Mouse (Mus musculus) olfactory bulb, adult 2 months (tissue): Measurements from ENCODE around the gene Pycard. TPM values are rescaled to one million over a fixed set of nuclear protein-coding genes. Genes with fewer than 3 reads are reported as not detected.

ENCODE experiments used
- H3K27ac ChIP-seq: fragments of 200-500 bp; 2 replicates; pipeline ENCODE4 v1.5.1; 2012; ENCODE audit warnings: low read depth, low read length; ENCODE audit not compliant: insufficient read depth
- H3K4me1 ChIP-seq: fragments of 200-500 bp; 2 replicates; pipeline ENCODE4 v1.6.1; 2012; ENCODE audit warnings: low read length; ENCODE audit not compliant: control insufficient read depth, insufficient read depth
- H3K4me3 ChIP-seq: fragments of 200-500 bp; 2 replicates; pipeline ENCODE4 v1.5.1; 2012; ENCODE audit warnings: mild to moderate bottlenecking, low read depth, low read length, moderate library complexity; ENCODE audit not compliant: insufficient read depth
- CTCF ChIP-seq: fragments of 200-500 bp; IDR thresholded peaks from 2 replicates; pipeline ENCODE4 v1.5.1; 2012; ENCODE audit warnings: low read depth, mild to moderate bottlenecking, low read length, moderate library complexity; ENCODE audit not compliant: insufficient read depth
- POLR2A ChIP-seq: fragments of 200-500 bp; IDR thresholded peaks from 2 replicates; pipeline ENCODE4 v1.6.1; 2012; ENCODE audit warnings: mild to moderate bottlenecking, low read depth, low read length, moderate library complexity; ENCODE audit not compliant: insufficient read depth
- WGBS: fragments of 180-500 bp; shearing (Covaris S2); methylation state at CpG from one replicate; pipeline ENCODE4 v1.1.7; 2018; 5-methylcytosine and 5-hydroxymethylcytosine counted together
- polyA plus RNA-seq: library from polyadenylated mRNA; stranded (reverse); fragments of >200 nt; gene quantifications from 2 replicates; pipeline ENCODE4 v1.2.4, GENCODE M21; 2012; ENCODE audit warnings: low replicate concordance; ENCODE audit not compliant: missing spikeins, insufficient read depth, insufficient read length

Gene Pycard
- polyA plus RNA-seq, 1 experiment, result not detected

DNA sequence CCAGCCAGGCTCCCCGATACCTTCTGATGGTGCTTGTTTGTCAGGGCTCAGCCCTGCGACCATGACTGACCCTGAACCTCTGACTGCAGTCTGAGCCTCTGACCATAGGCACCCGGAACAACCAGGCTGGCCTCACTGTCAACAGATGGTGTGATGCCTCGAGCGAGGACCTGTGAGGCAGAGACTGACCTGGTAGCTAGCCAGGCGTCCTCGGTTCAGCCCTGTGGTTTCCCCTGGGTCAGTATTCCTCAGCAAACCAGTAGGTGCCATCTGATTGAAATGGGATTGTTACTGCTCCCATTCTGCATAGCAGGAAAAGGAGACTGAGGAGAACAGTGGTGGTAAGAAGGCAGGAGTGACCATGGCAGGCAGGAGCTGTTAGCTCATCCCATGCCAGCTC lies 12.5 kb upstream of the Pycard start:
- H3K4me1 ChIP-seq, result peaks cover 6% of the 10 kb centered on the region; the same call in 1 of the 2 replicates
- no peak for TF ChIP-seq POLR2A
- no peak for TF ChIP-seq CTCF
- 90% methylated on average over 7 of the region's 7 CpGs for WGBS
- no peak overlapping the region for H3K27ac ChIP-seq
- no peak overlapping the region for H3K4me3 ChIP-seq

DNA sequence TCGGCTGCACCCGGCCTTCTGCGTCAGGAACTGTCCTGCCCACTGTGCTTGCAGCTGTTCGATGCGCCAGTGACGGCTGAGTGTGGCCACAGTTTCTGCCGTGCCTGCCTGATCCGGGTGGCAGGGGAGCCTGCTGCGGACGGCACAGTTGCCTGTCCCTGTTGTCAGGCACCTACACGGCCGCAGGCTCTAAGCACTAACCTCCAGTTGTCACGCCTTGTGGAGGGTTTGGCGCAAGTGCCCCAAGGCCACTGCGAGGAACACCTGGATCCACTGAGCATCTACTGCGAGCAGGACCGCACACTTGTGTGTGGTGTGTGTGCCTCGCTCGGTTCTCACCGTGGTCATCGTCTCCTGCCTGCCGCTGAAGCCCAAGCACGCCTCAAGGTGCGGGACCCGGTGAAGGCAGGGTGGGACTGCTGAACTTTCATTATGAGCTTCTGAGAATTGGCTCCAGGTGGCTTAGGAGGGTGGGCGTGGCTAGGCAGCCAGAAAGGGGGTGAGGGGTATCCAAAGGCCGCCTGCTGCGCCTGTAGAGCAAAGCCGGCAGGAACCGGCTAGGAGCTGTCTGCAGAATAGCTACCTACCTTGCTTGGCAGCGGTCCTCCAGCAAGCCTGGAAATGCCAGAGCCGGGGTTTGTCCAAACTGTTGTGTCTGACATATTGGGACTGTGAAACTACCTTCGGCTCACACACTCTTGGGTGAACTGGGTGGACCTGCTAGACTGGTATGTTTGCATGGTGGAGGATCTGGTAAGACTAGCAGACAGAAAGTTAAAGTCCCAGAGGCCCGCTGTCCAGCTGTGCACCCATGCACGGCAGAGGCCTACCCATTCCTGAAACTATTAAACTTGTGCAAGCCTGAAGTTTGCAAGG lies 11.1 kb upstream of the Pycard start:
- no peak for TF ChIP-seq CTCF
- H3K4me3 ChIP-seq, result no peak overlapping the region
- peaks cover 6% of the 10 kb centered on the region; the same call in 1 of the 2 replicates for H3K4me1 ChIP-seq
- no peak overlapping the region for H3K27ac ChIP-seq
- WGBS, result 38% methylated on average over 35 of the region's 35 CpGs

DNA sequence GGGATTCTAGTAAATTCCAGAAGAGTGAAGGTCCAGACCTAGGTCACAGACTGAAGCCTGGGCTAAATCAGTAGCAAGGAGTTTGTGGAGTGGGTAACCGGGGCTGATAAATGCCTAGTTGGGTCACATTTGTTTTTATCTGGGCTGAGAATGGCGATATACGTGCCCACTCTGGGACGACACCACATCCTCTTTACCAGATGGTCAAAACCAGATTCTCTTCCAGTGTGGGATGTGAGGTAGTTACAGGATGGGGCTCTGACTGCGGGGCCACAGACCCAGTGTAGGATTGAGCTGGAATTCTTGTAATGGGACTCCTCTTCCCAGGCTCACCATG lies 10.5 kb upstream of the Pycard start:
- 82% methylated on average over 5 of the region's 5 CpGs for WGBS
- TF ChIP-seq POLR2A, result no peak
- TF ChIP-seq CTCF, result no peak
- no peak overlapping the region for H3K4me3 ChIP-seq

DNA sequence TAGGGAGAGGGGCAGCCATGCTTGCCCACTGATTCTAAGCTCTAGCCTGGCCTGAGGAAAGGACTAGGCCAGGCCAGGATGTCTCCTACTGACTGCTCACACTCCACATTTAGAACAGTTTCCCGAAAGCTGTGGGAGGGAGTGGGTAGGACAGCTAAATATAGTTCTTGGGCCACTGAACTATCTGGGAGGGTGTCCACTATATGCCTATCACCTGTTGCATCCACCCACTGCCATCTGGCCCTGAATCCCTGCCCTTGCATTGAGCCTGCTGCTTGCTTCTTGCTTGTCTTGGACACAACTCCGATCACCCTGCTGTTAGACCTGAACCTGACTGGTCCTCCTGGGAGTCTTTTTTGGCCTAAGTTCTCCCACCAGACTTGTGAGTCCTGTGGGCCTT lies 10.0 kb upstream of the Pycard start, which contains the start of gene Trim72:
Gene Trim72 (plus strand): TSS at position 262 of the 400 bp plus-strand sequence.
- WGBS, result 82% methylated on average over 2 of the region's 2 CpGs
- peaks cover 6% of the 10 kb centered on the region; the same call in 1 of the 2 replicates for H3K4me1 ChIP-seq

More for the DNA sequence above, 10.5 kb upstream of the Pycard start:
- Histone ChIP-seq H3K4me1 (peaks cover 6% of the 10 kb centered on the region; the same call in 1 of the 2 replicates), H3K27ac (no peak overlapping the region)

DNA sequence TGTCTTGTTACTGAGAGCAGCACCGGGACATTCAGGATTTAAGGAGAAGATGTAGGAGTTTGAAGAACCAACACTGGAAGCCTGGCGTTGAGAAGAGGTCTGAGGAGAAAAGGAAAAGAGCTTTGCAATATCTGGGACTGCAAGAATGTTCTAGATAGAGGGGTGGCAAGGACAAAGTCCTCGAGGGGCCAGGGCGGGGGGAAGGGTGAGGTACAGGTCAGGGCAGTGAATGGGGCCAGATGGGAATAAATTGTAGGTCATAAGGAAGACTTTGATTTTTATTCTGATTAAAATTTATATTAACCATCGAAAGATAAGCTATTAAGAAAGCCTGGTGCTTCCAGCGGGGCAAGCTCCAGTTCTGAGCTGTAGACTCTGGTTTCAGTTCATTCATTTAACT lies 9.4 kb upstream of the Pycard start:
- 91% methylated on average over 6 of the region's 6 CpGs for WGBS
- no peak overlapping the region for H3K4me3 ChIP-seq
- peaks cover 6% of the 10 kb centered on the region; the same call in 1 of the 2 replicates for H3K4me1 ChIP-seq

More for the DNA sequence above, 10.0 kb upstream of the Pycard start, which contains the start of gene Trim72:
- TF ChIP-seq CTCF, result no peak
- TF ChIP-seq POLR2A, result no peak
- Histone ChIP-seq H3K27ac (no peak within 1 kb of the TSS), H3K4me3 (no peak within 1 kb of the TSS)

DNA sequence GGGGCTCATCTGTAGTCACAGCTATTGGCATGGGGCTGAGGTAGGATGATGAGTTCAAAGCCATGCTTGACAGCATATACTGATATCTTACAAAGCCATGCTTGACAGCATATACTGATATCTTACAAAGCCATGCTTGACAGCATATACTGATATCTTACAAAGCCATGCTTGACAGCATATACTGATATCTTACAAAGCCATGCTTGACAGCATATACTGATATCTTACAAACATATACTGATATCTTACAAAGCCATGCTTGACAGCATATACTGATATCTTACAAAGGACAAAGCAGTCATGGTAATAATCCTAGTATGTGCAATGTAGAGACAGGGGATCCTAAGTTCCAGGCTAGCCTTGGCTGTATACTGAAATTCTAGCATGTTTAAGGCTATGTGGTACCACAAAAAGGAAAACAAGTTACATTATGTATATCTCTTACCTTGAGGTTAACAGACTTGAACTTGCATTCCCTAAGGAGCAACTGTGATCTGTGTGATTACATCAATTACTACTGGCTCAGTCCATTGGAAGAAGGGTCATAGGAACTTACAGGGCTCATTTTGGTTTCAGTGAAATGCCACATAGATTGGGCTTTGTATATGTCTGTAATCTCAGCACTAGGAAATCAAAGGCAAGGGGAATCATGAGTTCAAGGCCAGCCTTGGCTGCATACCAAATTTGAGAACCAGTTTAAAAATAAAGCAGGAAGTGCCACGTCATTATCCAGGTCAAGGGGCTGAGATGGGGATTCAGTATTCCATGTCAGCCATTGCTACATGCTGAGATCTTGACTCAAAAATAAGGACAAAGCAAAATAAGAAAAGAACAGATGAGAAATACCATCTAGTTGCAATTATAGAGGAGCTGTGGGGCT lies 6.6 kb upstream of the Pycard start:
- H3K4me1 ChIP-seq, result peaks cover 6% of the 10 kb centered on the region; the same call in 1 of the 2 replicates
- TF ChIP-seq CTCF (no peak), POLR2A (no peak)
- no peak overlapping the region for H3K4me3 ChIP-seq
- no peak overlapping the region for H3K27ac ChIP-seq
- WGBS, result 32% methylated on average over 1 of the region's 1 CpGs

More for the DNA sequence above, 9.4 kb upstream of the Pycard start:
- TF ChIP-seq POLR2A, result no peak
- TF ChIP-seq CTCF, result no peak
- H3K27ac ChIP-seq, result no peak overlapping the region

DNA sequence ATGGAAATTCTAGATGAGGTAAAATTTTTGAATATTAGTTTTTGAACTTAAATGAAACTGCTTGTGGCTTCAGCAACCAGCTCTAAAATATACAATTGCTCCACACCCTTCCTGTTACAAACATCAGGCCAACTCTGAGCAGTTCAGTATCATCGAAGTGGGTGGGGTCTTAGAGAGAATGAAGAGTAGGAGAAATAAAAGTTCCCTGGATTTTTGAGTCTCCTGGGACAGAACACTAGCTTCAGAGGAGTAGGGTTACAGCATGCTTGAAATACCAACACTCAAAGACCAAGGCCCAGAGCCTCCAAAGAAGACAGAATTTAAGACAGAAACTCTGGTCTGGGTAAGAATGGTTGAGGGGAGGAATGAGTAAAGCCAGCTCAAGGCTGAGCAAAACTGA lies 5.8 kb upstream of the Pycard start:
- no peak for TF ChIP-seq POLR2A
- TF ChIP-seq CTCF, result no peak
- no peak overlapping the region for H3K4me3 ChIP-seq
- H3K27ac ChIP-seq, result no peak overlapping the region
- 70% methylated on average over 1 of the region's 1 CpGs for WGBS
- H3K4me1 ChIP-seq, result peaks cover 2% of the 10 kb centered on the region; the same call in 1 of the 2 replicates

DNA sequence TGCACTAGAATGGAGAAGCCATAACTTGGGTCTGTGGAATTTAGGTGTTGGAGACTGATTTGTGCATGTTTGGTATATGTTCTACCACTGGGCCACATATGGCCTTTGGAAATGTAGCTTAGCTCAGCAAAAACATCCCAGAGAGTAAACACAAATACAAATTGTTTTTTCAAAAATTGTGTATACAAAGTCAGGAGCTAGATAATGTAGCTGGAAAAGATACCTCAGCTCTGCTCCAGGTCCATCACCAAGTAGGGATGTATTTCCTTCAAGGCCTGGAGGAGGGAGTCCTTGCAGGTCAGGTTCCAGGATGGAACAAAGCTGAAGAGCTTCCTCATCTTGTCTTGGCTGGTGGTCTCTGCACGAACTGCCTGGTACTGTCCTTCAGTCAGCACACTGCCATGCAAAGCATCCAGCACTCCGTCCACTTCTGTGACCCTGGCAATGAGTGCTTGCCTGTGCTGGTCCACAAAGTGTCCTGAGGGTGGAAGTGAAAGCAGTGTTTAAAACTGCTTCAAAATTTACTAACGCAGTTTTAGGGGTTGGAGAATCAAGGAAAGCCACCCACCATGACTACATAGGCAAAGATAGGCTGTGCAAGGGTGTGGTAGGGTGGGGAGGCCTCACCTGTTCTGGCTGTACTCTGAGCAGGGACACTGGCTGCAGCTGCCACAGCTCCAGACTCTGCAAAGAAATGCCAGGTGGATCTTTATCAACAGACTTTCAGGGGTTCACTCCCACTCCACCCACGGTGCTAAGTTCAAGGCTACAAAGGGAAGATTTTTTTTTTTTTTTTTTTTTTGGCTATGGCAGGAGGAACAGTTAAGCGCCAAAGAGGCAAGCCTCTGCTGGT lies 953 bp downstream of the Pycard start:
- WGBS, result 30% methylated on average over 5 of the region's 5 CpGs
- H3K27ac ChIP-seq, result no peak overlapping the region
- TF ChIP-seq POLR2A, result no peak
- no peak for TF ChIP-seq CTCF
- peak overlapping the region; percentile 30; the same call in 1 of the 2 replicates for H3K4me3 ChIP-seq
- peaks cover 12% of the 10 kb centered on the region for H3K4me1 ChIP-seq
